Mouse (Mus musculus) cortical plate, adult 2 months (tissue): Measurements from ENCODE around the gene Pbx2. TPM values are rescaled to one million over a fixed set of nuclear protein-coding genes. Genes with fewer than 3 reads are reported as not detected.

Experiments used
- H3K27ac ChIP-seq: fragments of 200-500 bp; 2 replicates; pipeline ENCODE4 v1.5.1; 2012; ENCODE audit warnings: low read length, control low read depth, inconsistent platforms; ENCODE audit not compliant: insufficient read depth
- H3K4me1 ChIP-seq: fragments of 200-500 bp; 2 replicates; pipeline ENCODE4 v1.6.1; 2011; ENCODE audit warnings: low read length; ENCODE audit not compliant: control insufficient read depth, insufficient read depth
- H3K4me3 ChIP-seq: fragments of 200-500 bp; 2 replicates; pipeline ENCODE4 v1.5.1; 2011; ENCODE audit warnings: mild to moderate bottlenecking, low read length, control low read depth; ENCODE audit not compliant: insufficient read depth
- CTCF ChIP-seq: fragments of 200-500 bp; IDR thresholded peaks from 2 replicates; pipeline ENCODE4 v1.5.1; 2011; ENCODE audit warnings: mild to moderate bottlenecking, control low read depth, low read length; ENCODE audit not compliant: insufficient read depth; ENCODE audit errors: extremely low read depth
- POLR2A ChIP-seq: fragments of 200-500 bp; IDR thresholded peaks from 2 replicates; pipeline ENCODE4 v1.6.1; 2011; ENCODE audit warnings: mild to moderate bottlenecking, low read length, control low read depth; ENCODE audit not compliant: insufficient read depth; ENCODE audit errors: extremely low read depth
- polyA plus RNA-seq: library from polyadenylated mRNA; depleted of rRNA; stranded (reverse); fragments of >200 nt; gene quantifications from 2 replicates; pipeline ENCODE4 v1.2.3, GENCODE M21; 2012

The Pbx2 gene
- polyA plus RNA-seq, 1 experiment, result 66.2 TPM

DNA sequence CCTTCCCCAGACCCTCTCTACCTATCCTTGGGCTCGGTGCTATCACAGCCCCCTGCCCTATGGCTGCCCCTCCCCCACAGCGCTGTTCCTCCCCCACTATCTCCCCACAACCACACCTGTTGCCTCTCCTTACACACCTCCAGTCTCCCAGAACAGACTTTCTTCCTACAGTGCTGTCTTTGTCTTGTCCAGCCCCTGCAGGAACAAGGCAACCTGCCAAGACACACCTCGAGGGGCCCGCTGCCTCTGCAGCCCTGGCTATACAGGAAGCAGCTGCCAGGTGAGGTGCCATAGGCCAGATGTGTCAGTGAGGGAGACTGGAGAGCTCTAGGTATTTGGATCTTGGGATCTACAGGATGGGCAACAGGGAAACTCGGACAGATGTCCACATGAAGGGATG, 14.5 kb upstream of the Pbx2 start:
- TF ChIP-seq POLR2A, result no peak
- TF ChIP-seq CTCF, result no peak
- no peak overlapping the region for H3K27ac ChIP-seq
- H3K4me1 ChIP-seq, result no peaks in the 10 kb centered on the region
- no peak overlapping the region for H3K4me3 ChIP-seq

DNA sequence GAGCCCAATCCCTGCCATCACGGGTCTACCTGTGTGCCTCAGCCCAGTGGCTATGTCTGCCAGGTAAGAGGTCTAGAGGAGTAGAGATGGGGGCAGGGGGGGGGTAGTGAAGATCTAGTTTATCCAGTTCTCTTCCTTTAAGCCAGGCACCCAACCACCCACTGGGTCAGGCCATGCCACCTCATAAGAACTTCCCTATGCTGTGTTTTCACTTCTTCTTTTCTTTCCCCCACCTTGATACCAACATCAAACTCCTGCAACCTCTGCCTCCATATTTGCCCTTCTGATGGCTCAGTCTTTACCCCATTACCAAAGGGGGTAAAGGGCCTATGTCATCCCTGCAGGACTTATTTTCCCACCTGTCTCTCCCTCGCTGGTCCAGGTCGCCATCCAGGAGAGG, 13.0 kb upstream of the Pbx2 start:
- Histone ChIP-seq H3K27ac (no peak overlapping the region), H3K4me3 (no peak overlapping the region), H3K4me1 (no peaks in the 10 kb centered on the region)
- TF ChIP-seq POLR2A, result no peak
- no peak for TF ChIP-seq CTCF

DNA sequence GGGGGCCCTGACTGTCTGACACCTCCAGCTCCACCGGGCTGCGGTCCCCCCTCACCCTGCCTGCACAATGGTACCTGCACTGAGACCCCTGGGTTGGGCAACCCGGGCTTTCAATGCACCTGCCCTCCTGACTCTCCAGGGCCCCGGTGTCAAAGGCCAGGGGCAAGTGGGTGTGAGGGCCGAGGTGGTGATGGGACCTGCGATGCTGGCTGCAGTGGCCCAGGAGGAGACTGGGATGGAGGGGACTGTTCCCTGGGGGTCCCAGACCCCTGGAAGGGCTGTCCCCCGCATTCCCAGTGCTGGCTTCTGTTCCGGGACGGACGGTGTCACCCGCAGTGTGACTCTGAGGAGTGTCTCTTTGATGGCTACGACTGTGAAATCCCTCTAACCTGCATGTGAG, 8.5 kb upstream of the Pbx2 start:
- Histone ChIP-seq H3K27ac (no peak overlapping the region), H3K4me1 (0 out of 2 replicates have a peak, but pooled peaks cover 2% of the 10 kb centered on the region), H3K4me3 (no peak overlapping the region)
- TF ChIP-seq CTCF (no peak), POLR2A (no peak)

DNA sequence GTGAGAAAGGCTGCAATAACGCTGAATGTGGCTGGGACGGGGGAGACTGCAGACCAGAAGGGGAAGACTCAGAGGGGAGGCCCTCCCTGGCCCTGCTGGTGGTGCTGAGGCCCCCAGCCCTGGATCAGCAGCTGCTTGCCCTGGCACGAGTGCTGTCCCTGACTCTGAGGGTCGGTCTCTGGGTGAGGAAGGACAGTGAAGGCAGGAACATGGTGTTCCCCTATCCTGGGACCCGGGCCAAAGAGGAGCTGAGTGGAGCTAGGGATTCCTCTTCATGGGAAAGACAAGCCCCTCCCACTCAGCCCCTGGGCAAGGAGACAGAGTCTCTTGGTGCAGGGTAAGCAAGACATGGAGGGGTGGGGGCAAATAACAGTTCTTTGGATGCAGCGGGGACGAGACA, 7.7 kb upstream of the Pbx2 start:
- no peak overlapping the region for H3K4me3 ChIP-seq
- TF ChIP-seq POLR2A (no peak), CTCF (no peak)
- H3K27ac ChIP-seq, result no peak overlapping the region
- H3K4me1 ChIP-seq, result peaks cover 5% of the 10 kb centered on the region; the same call in 1 of the 2 replicates

DNA sequence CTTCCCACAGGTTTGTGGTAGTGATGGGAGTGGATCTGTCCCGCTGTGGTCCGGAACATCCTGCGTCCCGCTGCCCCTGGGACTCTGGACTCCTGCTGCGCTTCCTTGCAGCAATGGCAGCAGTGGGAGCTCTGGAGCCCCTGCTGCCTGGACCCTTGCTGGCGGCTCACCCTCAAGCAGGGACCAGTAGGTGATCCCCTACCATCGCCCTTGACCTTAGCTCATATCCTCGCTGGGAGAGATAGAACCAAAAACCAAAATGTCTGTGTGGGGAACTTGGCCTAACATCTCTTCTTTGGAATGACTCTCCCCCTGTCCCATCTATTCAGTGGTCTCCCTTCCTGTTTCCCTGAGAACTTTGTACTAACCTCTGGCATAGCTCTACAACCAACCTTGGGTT, 7.2 kb upstream of the Pbx2 start:
- H3K27ac ChIP-seq, result no peak overlapping the region
- no peak overlapping the region for H3K4me3 ChIP-seq
- TF ChIP-seq CTCF, result no peak
- no peak for TF ChIP-seq POLR2A

DNA sequence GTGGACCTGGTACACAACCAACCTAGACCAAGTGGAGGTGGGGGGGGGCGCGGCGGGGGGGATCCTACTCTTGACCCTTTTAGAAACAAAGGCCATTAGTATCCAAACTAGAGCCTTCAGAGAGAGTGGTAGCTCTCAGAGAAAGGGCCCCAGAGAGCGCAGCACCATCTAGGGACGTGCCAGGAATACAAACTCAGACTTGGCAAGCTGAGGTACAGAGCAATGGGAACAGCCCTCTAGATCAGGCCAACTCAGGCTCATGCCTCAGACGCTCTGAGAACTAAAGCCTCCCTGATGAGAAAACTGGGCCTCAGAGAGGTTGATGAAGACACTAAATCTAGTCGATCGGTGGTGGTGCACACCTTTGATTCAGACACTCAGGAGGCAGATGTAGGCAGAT, 5.9 kb upstream of the Pbx2 start:
- no peak overlapping the region for H3K27ac ChIP-seq
- peaks cover 5% of the 10 kb centered on the region; the same call in 1 of the 2 replicates for H3K4me1 ChIP-seq
- H3K4me3 ChIP-seq, result no peak overlapping the region
- TF ChIP-seq CTCF, result no peak

More for the DNA sequence above, 7.2 kb upstream of the Pbx2 start:
- H3K4me1 ChIP-seq, result peaks cover 5% of the 10 kb centered on the region; the same call in 1 of the 2 replicates

DNA sequence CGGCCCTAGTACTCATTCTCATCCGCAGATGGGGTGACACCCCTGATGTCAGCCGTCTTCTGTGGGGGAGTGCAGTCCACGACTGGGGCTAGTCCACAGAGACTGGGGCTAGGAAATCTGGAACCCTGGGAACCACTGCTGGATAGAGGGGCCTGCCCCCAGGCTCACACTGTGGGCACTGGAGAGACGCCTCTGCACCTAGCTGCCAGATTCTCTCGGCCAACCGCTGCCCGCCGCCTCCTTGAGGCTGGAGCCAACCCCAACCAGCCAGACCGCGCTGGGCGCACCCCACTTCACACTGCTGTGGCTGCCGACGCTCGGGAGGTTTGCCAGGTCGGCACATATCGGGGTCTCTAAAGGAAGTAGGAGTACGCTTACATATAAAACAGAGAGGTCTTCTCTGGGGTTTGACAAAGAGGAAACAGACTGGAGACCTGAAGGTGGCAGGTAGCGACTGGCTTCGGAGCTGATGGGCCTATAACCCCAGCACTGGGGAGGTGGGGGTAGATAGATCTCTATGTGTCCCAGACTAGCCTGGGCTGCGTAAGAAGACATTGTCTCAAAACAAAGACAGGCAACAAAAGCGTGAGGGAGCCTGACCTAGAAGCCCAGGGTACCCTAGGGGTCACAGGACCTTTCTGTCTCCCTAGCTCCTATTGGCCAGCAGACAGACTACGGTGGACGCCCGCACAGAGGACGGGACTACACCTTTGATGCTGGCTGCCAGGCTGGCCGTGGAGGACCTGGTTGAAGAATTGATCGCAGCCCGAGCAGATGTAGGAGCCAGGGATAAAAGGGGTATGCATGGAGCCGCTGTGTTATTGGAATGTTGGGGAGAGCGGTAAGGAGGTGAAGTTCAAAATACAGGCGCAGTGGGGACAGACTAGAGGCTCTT, 4.9 kb upstream of the Pbx2 start:
- H3K4me1 ChIP-seq, result peaks cover 5% of the 10 kb centered on the region; the same call in 1 of the 2 replicates
- H3K27ac ChIP-seq, result peak overlapping the region; percentile 94; the same call in 1 of the 2 replicates
- no peak for TF ChIP-seq POLR2A
- no peak for TF ChIP-seq CTCF
- peak overlapping the region; percentile 56 for H3K4me3 ChIP-seq

DNA sequence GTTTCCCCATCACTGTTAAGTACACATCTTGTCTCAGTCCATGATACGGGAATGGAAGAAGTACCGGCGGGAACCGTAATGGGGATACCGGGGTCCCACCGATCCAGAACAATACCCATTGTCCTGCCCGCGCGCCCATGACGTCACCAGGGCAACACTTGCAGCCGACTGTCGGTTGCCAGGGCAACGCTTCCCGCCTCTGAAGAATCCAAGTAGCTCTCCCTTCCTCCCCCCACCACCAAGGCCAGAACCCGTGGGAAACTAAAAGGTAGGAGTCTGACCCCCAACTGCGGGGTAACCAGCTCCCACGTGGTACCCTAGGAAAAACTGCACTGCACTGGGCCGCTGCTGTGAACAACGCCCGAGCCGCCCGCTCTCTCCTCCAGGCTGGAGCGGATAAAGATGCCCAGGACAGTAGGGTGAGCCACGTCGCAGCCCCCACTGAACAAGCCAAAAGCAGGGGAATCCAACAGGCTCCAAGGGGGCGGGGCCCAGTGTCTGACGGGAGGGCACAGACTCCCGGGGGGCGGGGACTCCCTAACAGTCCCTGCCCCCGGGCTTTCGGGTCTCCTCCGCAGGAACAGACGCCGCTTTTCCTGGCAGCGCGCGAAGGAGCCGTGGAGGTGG, 4.2 kb upstream of the Pbx2 start:
- H3K4me3 ChIP-seq, result peak overlapping the region; percentile 56
- H3K4me1 ChIP-seq, result peaks cover 5% of the 10 kb centered on the region
- TF ChIP-seq CTCF (no peak), POLR2A (no peak)
- H3K27ac ChIP-seq, result peak overlapping the region; percentile 94

DNA sequence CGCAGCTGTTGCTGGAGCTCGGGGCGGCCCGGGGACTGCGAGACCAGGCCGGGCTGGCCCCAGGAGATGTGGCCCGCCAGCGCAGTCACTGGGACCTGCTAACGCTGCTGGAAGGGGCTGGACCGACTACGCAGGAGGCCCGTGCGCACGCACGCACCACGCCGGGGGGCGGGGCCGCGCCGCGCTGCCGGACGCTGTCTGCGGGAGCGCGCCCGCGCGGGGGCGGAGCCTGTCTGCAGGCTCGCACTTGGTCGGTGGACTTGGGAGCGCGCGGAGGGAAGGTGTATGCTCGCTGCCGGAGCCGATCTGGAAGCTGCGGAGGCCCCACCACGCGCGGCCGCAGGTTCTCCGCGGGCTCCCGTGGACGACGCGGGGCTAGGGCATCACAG, 3.6 kb upstream of the Pbx2 start:
- TF ChIP-seq CTCF (no peak), POLR2A (peak; percentile 75)
- H3K4me1 ChIP-seq, result peaks cover 5% of the 10 kb centered on the region
- peak overlapping the region; percentile 97 for H3K27ac ChIP-seq
- peak overlapping the region; percentile 56 for H3K4me3 ChIP-seq

DNA sequence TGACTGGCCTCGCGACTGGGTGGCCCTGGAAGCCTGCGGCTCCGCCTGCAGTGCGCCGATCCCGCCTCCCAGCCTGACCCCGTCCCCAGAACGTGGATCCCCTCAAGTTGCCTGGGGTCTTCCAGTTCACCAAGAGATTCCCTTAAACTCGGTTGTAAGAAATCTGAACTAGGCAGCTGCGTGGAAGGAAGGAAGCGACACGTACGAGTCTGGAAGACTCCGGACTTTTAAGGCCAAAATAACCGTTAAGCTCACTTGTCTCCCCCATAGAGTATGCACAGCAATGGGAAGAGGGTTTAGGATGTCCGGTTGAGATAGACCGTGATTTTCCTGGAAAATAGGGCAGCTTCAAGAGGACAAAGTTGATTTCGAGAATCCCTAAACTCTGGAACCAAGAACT, 3.3 kb upstream of the Pbx2 start:
- Histone ChIP-seq H3K4me3 (peak overlapping the region; percentile 56), H3K4me1 (peaks cover 5% of the 10 kb centered on the region), H3K27ac (peak overlapping the region; percentile 97)
- TF ChIP-seq CTCF, result no peak
- no peak for TF ChIP-seq POLR2A
